Mouse (Mus musculus): Measurements from ENCODE around the gene Hipk2. TPM values are rescaled to one million over a fixed set of nuclear protein-coding genes. Genes with fewer than 3 reads are reported as not detected.

Hipk2 gene
- total RNA-seq, 4 experiments from 2014 or later, result 143 to 161 (median 151) TPM

DNA sequence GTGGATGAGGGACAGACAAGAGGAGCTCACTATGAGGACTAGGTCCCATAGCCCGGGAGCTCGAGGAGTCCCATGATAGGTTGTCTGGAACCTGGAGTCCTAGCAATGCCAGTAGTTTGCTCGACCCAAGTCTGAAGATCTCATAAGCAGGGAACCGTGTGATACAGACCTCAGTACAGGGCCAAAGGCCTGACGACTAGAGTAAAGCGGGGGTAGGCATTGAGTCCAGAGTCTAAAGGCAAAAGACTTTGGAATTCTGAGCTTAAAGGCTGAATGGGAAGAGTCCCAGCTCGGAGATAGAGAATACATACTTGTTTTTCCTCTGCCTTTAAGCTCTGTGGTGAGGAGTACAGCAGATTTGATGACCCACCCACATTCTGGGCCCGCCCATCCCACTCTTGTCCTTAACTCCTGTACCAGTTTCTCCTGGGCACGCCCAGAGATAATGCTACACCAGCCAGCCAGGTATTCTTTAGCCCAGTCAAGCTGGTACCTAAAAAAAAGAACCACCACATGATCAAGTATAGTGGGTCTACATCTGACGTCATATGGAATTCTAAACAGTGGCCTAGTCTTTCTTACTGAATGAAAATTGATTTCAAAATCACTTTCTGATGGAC is 27.0 kb upstream of the Hipk2 start:
- DNase-seq, result no peak

DNA sequence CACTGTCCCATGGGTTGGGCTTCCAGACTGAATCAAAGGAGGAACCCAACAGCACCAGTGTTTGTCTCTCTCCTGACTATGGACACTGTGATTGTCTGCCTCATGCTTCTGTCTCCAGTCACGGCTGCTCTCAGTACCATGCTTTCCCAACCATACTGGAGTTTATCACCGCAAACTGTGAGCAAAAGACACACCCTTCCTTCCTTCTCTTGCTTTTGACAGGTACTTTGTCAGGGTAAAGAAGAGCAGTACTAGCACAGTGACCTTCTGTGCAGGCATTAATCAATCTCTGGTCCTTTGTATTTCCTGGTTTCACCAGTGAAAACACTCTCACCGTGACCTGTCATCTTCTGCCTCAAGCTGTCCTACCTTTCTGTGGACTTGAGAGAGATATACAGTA is 25.7 kb upstream of the Hipk2 start:
- no peak for DNase-seq

DNA sequence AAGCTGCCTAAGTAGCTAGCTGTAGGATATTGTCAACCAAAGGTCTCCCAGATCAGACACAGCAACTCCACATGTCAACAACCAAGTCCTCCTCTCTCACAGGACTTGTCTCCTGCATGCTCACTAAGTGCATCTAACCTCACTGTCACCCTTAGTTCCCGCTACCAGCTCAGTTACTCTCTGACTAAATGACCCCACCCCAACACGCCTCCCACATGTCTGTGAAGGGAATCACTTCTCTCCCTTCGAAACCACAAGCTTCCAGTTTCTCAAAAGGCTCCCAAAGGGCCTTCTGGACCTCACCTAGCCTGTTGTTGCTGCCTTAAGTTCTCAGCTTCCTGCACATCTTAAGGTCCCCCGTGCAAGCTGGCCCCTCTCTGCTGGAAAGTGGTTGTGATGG is 25.2 kb upstream of the Hipk2 start:
- no peak for DNase-seq

DNA sequence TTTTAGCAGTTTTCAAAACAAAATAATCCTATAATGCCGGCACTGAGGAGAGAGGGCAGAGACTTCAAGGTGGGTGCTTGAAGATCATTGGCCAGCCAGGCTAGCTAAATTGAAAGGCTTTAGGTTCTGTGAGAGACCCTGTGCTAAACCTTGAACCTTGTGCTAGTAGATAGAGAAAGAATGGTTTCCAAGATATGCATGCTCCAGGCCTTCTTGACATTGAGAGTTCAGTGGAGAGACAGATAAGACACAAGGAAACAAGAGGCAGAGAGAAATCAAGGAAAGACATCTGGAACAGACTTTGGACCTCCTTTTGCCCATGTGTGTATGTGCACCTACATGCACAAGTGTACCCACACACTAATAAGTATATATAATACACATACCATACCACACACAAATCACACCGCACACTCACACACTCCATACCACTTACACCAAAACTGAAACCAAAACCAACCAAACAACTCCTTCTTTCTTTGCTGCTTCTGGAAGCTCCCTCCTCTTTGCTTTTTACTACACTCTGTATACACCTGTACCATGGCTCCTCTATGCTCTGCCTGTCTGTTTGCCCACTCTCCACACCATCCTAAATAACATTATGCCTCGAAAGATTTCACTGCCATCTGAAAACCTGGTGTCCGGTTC is 24.6 kb upstream of the Hipk2 start:
- DNase-seq, result no peak

DNA sequence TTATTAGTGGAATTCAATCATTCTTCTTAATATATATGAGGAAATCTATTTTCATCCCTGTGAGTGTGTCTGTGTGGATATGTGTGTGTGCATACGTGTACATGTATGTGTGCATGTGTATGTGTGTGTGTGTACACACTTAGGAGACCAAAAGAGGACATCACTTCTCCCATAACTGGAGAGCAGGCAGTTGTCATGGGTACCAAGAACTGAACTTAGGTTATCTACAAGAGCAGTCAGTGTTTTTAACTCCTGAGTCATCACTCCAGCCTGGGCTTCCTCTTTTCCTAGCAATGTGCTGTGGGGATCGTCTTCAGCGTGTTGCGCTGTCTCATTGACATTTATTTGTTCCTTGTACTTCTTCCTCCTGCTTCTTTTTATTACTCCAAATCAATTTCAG is 24.1 kb upstream of the Hipk2 start:
- no peak for DNase-seq

DNA sequence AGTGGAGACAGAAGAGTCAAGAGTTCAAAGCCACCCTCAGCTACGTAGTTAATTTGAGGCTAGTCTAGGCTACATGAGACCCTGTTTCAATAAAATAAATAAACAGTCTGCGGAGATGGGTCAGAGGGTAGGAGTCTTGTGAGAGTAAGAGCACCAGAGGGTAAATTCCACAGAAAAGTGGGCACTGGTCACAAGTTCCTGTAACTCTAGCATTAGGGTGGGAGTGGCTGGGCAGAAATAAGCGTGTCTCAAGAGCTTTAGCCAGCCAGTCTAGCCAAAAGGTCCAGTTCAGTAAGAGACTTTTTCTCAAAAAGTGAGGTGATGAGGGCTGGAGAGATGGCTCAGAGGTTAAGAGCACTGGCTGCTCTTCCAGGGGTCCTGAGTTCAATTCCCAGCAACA is 17.6 kb upstream of the Hipk2 start:
- no peak for DNase-seq

DNA sequence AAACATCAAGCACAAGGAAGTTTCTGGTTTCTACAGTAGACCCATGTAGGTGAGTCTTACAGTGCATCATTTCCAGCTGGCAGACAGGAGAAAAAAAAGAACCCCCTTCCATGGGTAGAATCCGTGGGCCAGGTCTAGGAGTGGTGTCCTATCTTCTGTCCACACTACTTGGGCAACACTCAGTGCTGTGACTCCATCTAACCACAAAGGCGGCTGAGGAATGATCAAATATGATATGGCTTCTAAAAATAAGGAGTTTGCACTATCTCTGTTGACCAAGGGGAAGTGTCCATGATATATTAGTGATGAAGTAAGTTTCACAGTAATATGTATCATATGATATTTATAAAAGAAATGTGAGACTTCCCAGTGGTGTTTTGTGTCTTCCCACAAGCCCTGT is 16.1 kb upstream of the Hipk2 start:
- no peak for DNase-seq

DNA sequence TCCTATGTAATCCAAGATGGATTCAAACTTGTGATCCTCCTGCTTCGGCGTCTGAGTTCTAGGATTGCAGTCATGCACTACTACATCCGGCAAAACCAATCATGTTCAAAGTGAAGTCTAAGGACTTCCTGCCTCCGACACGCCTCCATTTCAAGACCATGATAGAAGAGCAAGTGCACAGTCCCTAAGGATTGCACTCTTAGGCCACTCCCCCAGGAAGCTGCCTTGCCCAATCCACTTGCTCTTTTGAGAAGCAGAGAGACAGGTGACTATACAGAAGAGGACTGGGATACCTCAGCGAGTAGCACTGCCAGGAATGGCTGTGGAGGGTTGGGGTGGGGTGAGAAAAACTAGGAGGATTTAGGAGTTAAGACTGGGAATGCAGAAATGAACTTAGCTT is 13.2 kb upstream of the Hipk2 start:
- no peak for DNase-seq

DNA sequence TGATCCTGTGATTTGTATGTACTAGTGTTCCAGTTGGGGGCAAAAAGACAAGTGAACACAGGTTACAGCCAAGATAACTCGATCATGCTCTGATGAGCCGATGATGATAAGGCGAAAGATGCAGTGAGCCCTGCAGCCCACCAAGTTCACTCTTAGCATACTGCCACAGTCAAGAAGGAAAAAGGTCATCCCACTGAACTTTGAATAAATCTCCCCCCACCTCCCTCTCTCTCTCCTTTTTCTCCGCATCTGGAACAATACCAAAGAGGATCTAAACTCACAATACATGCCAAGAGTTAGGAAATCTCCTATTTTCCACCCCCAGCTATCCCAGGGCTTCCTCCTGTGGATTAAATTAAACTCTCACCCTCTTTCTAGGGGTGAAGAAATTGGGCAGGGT is 11.5 kb upstream of the Hipk2 start:
- no peak for DNase-seq

DNA sequence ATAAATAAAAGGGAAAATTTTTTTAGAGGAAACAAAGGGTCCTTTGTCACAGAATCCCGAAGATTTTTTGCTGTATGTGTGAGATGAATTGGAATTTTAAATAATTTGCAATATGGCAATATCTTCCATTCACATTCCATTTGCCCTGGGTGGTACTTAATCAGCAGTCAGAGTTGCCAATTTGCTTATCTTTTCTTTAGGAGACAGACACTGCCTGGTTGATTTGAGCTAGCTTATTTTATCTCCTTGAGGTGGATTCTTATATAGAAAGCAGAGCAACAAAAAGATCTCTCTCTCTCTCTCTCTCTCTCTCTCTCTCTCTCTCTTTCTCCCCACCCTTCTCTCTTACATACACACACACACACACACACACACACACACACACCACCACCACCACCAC is 9.2 kb upstream of the Hipk2 start:
- no peak for DNase-seq

DNA sequence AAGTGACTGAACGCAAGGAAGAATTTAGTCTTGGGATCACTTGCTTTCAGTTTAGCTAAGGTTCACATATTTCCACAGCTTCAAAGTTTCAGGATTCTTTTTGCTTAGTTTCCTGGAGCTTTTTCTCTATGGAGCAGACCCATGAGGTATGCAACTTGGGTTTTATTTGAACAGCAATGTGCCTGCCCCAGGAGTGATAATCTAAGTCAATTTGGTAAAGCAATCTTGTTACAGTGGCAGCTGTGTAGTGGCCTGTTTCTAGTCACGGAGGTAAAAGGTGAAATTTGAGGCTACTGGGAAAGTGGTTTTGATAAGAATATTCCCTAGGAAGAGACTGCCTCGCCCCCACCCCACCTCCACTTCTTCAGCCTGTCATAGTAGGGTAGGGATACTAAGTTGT is 8.5 kb upstream of the Hipk2 start:
- DNase-seq, result no peak

DNA sequence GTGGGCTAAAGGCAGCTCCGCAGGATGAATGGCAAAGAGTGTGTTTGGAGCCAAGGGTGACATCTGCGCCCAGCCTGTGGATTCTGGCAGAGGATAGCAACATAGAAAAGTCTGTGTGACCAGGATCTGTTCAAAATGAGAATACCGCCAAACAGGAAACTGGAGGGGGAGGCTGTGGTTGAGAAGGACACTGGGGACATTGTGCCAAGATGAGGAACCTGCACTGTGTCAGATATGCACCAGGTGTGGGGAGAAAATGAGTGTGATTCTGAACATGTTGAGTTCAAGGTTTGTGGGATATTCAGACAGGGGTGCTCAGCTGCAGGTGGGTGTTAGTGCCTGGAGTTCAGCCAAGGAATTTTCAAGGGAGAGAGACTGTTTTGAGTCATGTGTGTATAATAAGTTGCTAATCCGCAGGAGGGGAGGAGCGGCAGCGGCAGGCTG is 6.8 kb upstream of the Hipk2 start:
- no peak for DNase-seq

DNA sequence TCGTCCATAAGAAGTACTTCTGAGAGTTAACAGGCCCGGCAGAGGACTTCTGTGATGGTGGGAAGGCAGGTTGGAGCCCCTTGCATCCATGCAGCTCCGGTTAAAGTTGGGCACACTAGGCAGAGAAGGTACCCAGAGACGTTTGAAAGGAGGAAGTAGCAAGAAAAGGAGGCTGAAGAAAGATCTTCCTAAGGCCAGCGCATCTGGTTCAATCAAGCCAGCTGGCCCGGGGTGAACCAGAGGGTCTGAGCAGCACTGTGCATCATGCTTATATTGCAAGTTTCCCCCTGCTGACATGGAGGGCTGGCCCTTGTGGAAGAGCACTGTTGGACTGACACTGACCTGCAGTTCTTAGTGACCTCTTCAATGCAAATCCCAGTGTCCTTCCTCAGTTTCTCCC is 6.0 kb upstream of the Hipk2 start:
- DNase-seq, result no peak

DNA sequence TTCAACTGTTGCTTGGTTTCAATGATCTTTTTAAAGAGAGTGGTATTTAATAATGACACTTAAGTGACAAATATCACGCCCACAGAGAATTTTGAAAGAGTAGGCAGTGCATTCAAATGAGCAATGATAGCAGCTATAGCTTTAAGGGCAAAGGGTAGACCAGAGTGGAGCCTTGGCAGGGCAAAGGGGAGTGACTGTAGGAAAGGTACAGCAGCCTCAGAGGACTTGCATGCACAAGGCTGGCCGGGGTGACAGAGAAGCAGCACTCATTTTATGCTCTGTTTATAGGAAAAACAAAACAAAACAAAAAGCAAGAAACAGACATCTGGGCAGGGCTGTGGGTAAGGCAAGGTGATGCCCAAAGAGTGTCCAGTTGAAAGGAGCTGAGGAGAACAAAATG is 5.5 kb upstream of the Hipk2 start:
- DNase-seq, result no peak

DNA sequence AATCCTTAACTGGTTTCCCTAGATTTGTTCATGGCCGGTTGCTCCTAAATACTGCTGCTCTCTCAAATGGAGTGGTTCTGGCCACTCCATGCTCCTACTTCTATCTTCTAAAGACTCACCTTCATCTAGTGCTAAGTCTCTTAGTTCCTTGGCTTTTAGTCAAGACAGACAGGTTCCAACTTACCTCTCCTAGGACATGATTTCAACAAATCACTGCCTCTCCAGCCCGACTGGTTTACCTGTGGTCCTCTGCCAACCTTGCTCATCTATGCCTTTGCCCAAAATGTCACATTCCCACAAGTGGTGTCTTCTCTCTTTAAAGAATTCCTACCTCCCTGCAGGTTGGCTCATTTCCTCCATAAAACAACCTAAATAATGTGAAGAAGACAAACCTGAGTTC is 1.7 kb upstream of the Hipk2 start:
- no peak for DNase-seq

DNA sequence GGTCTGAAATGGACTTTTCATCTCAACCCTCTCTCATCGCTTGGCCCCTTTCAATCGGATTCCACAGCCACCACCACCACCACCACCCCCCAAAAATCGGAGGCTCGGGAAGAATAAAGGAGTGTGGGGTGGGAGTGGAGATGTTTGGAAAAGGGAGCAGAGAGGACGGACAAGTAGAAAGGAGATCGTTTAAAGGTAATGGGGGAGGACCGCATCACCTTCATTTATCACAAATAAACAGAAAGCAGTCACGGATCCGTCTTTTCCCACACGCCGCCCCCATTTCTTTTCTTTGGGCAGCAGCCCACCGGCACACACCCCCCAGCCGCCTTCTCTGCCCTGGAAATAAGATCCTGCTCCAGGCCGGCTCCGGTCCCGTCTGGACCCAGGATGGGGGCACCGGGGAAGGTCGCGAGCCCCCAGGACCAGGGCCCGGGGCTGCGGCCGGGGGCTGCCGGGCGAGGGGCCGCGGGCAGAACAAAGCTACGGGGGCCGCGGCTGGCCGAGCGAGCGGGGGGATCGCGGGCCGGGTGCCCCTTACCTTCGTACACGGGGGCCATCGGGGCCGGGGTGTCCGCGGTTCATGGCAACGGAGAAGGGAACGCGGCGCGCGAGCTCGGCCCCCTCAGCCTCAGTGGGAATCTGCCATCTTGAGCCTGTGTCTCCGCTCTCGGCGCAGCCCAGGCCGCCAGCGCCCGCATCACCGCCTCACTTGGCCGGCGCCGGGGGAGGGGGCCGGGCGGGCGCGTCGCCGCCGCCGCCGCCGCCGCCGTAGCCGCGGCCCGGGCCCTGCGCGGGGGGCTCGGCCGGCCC is 501 bp downstream of the Hipk2 start, which contains the start of gene Tbxas1:
Gene Tbxas1 (plus strand): TSS at position 147 of the 813 bp plus-strand sequence.
- DNase-seq, result peak; percentile 40

DNA sequence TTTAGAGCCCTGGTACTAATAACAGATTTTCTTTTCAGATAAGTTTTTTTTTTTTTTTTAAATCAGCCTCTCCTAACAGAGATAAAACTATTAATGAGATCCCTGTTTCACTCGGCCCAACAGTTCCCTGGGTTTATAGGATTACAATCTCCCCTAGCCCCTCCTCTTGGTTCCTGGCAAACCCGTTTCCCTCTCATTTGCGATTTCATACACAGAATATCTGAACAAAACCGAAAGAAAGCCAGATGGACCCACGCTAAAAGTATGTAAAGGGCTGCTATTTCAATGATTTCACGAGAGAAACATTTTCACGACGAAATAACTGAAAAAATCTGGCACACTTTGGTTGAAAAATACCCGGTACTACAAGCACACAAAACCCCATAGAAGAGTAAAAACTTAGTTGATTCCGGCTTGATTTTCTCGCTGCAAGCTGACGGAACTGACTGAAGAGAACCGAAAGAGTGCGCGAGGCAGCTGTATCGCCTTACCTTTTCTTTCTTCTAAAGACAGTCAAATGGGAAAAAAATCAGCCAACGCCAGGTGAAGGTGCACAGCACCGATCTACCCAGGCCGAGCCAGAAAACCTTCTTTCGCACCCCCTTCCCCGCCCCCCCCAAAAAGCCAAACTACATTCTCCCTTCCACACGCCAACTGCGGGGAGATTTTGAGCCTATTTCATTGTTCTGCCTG is 1.3 kb downstream of the Hipk2 start:
- DNase-seq, result no peak

DNA sequence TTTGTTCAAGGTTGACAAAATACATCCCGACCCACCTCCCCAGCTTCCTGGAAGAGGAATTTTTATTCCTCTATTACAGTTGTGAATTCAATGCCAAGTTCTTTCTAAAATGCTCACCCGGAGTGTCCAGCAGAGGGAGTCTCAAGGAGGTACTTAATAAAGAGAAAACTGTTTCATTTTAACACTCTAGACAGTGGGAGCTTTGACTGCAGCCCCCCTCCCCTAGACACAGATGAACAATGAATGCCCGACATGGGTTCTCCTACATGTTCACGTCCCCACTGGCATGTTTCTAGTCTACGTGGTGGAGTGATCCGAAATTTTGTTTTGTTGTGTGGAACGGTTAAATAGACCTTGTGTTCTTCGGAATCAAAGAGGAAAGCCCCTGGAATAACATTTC is 1.9 kb downstream of the Hipk2 start:
- DNase-seq, result peak; percentile 50

DNA sequence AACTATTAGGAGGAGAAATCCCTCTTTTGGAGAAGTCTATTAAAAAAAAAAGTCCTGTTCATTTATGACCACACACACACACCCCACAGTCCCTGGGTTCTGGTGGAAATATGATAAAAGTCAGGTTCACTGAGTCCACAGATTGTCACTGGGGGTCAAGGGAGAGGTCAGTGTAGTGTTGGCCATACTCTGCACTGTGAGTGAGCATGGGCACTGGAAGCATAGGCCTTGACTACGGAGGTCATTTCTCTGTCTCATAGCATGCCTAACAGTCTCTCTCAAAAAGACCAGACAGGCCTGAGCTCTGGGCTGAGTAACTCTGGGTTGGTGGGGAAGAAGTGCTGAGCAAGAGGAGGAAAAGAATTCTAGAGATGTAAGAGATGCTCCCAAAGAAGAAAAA is 2.6 kb downstream of the Hipk2 start:
- DNase-seq, result peak; percentile 66

DNA sequence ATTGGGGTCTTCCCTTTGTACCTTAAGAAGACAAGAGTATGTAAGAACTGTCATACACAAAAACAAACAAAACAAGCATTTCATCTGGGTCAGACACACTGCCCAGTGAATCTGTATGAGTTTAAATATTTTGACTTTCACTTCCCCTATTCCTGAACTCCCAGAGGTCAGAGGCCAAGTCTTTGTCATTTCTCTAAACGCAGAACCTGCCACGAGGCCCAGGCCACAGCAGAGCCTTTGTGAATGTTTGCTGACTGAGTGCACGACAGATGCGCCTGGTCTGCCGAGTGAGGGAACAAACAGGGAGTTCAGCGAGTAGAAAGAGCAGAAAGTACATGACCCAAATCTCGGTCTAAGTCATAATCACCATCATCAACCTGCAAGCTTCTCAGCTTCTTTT is 4.9 kb downstream of the Hipk2 start:
- no peak for DNase-seq

DNA sequence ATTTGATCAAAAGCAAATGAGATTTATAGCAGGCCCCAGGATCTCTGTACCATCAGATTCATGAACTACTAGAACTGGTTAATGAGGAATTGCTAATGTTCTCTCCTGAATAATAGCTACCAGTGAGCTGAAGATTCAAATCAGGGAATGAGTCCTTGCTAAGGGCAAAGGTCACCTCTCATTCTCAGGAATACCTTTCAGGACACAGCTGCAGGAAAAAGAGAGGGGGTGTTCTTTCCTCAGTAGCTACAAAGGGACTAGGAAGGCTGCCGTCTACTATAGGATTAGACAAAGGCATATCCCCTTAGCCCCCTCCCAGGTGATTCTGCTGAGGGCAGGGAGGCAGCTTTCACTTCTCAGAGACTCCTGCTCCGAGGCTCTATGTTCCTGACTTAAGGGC is 5.9 kb downstream of the Hipk2 start:
- no peak for DNase-seq

DNA sequence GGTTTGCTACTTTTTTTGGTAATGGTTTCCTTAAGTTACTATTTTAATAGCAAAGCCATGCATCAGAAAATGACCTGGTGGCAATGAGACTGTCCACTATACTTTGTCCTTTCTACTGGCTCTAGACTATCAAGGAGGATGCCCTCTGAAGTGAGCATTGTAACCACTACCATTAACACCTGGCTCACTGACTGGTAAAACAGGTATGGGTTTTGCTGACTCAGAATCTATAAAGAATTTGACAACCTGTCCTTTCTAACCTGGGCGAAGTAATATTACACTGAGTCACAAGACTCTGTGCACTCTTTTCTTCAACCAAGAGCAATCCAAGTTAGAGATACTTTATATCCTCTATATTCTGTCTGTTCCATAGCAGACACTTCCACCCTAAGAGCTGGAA is 7.0 kb downstream of the Hipk2 start:
- DNase-seq, result no peak

DNA sequence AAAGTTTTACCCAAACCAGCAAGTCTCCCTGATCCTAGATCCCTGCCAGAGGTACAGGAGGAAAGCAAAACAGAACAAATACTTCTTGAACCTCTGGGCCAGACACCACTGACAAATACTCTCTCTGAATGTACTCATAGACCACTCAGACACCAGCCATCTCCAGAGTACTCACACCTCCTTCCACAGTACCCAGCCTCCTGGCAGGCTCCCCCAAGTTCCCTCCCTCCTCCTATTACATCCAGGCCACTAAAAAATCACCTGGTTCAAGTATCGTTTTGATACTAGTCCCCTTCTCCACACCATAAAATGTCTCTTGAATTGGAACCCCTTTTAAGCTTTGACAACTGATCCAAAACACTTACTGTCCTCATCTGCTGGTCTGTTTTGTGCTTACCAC is 8.7 kb downstream of the Hipk2 start:
- DNase-seq, result no peak

Measured in adrenal gland, adult 8-10 months (tissue).